Mouse (Mus musculus) brown adipose tissue, adult 24 weeks (tissue): ENCODE data around the gene Duoxa2. TPM values are rescaled to one million over a fixed set of nuclear protein-coding genes. Genes with fewer than 3 reads are reported as not detected.
"Not testable (repeated sequence)": the region's sequence is repeated elsewhere in the genome, so short reads cannot be mapped to it uniquely, and the experiment has no call there.

ENCODE experiments used
- H3K27ac ChIP-seq: fragments of 200-500 bp; replicated peaks from 2 replicates; pipeline ENCODE4 v1.5.1; 2012; ENCODE audit warnings: low read depth, mild to moderate bottlenecking, low read length
- H3K4me1 ChIP-seq: fragments of 200-500 bp; 2 replicates; pipeline ENCODE4 v1.6.1; 2012; ENCODE audit warnings: low read length, mixed read lengths; ENCODE audit not compliant: control insufficient read depth, insufficient read depth, insufficient read length
- H3K4me3 ChIP-seq: fragments of 200-500 bp; 2 replicates; pipeline ENCODE4 v1.5.1; 2012; ENCODE audit warnings: low read depth, mild to moderate bottlenecking, low read length, moderate library complexity; ENCODE audit not compliant: insufficient read depth
- polyA plus RNA-seq: library from polyadenylated mRNA; stranded (reverse); fragments of >200 nt; gene quantifications from 2 replicates; pipeline ENCODE4 v1.2.4, GENCODE M21; 2012; ENCODE audit not compliant: missing spikeins, insufficient read depth, insufficient read length

Duoxa2 gene
- polyA plus RNA-seq, 1 experiment: not detected

DNA sequence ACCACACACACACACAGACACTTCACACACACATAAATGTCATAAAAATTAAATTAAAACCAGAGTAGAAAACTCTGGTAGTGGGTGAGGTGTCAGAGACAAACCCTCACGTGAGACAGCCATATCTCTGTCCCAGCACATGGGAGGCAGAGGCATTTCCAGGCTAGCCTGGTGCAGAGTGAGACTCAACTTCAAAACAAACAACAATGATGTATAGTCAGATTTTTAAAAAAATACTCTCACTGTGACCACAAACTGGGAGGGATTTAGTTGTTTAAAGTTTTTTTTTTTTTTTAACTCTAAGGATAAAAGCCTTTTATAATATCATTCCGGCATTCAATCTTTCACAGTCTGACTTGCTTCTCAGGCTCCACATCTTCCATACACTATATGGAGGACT lies 26.7 kb downstream of the Duoxa2 start:
- H3K27ac ChIP-seq: no peak overlapping the region
- H3K4me1 ChIP-seq: no peaks in the 10 kb centered on the region
- no peak overlapping the region for H3K4me3 ChIP-seq

GRCm38 (mm10) chr2:122327986-122328385 lies 29.3 kb downstream of the Duoxa2 start:
- H3K4me3 ChIP-seq: no peak overlapping the region
- no peaks in the 10 kb centered on the region for H3K4me1 ChIP-seq
- no peak overlapping the region for H3K27ac ChIP-seq

GRCm38 (mm10) chr2:122330317-122330716 lies 31.6 kb downstream of the Duoxa2 start:
- H3K4me1 ChIP-seq, H3K4me3 ChIP-seq, H3K27ac ChIP-seq: not testable (repeated sequence)

- Histone ChIP-seq H3K27ac (no peak overlapping the region), H3K4me1 (no peaks in the 10 kb centered on the region), H3K4me3 (no peak overlapping the region)
These were observed 33.5 kb downstream of the Duoxa2 start for GRCm38 (mm10) chr2:122332222-122332621.

DNA sequence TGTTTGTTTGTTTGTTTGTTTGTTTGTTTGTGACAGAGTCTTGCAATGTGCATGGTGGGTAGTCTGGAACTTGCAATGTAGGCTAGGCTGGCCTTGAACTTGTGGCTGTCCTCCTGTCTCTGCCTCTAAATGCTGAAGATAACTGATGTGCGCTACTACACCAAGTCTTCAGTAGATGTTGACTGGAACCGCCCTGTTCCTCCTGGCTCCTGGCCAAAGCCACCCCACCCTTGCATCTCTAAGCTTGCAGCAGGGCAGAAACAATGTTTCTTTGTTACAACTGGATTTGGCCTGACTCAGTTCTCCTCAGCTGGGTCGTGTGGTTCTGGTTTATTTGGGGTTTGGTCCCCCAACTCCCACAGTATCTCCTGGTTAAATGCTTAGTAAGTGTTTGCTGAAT lies 35.5 kb downstream of the Duoxa2 start:
- Histone ChIP-seq H3K4me3 (no peak overlapping the region), H3K27ac (no peak overlapping the region), H3K4me1 (no peaks in the 10 kb centered on the region)

DNA sequence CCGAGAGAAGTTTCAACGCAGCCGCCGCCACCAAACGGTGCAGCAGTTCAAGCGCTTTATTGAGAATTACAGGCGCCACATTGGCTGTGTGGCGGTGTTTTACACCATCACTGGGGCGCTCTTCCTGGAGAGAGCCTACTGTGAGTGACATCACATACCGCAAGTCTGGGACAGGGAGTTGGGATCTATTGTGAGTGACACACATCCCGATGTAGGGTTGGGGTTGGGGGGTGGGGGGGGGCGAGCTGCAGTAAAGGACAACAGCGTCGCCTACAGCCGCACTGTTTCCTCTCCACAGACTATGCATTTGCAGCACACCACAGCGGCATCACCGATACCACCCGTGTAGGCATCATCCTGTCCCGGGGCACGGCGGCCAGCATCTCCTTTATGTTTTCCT lies 38.6 kb downstream of the Duoxa2 start:
- H3K27ac ChIP-seq: no peak overlapping the region
- no peaks in the 10 kb centered on the region for H3K4me1 ChIP-seq
- no peak overlapping the region for H3K4me3 ChIP-seq

GRCm38 (mm10) chr2:122345106-122345893 lies 46.6 kb downstream of the Duoxa2 start:
- Histone ChIP-seq H3K4me1 (0 out of 2 replicates have a peak, but pooled peaks cover 2% of the 10 kb centered on the region), H3K4me3 (no peak overlapping the region), H3K27ac (no peak overlapping the region)

- H3K4me1 ChIP-seq, H3K4me3 ChIP-seq, H3K27ac ChIP-seq: not testable (repeated sequence)
These were observed 47.5 kb downstream of the Duoxa2 start for GRCm38 (mm10) chr2:122346164-122346563.

DNA sequence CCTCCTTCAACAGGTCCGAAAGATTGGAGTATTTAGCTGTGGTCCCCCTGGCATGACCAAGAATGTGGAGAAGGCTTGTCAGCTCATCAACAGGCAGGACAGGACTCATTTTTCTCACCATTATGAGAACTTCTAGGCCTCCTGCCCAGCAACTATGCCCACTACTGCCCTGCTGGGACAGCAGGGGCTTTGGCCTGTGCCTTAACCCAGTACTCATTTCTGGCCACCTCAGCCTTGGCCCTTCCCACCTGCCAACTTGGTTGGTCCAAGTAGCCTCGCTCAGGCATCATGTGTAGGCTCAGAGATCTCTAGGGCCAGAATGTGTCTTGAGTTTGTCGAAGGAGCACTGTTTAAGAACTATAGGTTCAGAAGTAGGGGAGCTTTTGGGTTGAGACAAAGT lies 48.6 kb downstream of the Duoxa2 start:
- H3K27ac ChIP-seq: no peak overlapping the region
- 0 out of 2 replicates have a peak, but pooled peaks cover 2% of the 10 kb centered on the region for H3K4me1 ChIP-seq
- no peak overlapping the region for H3K4me3 ChIP-seq

DNA sequence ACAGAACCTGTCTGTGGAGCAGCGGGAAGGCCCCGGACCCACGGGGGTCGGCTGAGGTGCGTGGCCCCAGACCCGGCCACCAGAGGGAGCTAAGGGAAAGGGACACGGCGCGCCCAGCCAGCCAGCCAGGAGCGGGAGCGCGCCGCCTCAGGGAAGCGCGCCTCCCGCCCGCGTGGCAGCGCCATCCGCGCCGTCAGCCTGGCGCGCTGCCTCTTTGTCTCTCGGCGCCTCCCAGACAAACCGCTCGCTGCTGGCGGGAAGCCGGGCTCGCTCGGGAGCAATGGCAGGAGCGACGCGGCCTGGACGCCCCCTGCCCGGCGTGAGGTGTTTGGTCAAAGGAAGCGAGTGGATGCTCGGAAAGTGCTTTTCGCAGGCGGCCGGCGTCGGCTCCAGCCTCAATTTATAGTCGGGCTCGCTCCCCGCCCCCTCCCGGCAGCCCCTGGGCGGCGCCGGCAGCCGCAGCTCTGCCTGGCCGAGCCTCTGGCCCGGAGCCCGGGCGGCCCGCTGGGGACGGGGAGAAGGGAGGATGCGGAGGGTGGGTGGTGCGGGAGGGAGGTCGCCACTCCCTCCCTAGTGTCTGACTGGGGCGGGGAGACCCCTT lies 49.9 kb downstream of the Duoxa2 start:
- 0 out of 2 replicates have a peak, but pooled peaks cover 2% of the 10 kb centered on the region for H3K4me1 ChIP-seq

DNA sequence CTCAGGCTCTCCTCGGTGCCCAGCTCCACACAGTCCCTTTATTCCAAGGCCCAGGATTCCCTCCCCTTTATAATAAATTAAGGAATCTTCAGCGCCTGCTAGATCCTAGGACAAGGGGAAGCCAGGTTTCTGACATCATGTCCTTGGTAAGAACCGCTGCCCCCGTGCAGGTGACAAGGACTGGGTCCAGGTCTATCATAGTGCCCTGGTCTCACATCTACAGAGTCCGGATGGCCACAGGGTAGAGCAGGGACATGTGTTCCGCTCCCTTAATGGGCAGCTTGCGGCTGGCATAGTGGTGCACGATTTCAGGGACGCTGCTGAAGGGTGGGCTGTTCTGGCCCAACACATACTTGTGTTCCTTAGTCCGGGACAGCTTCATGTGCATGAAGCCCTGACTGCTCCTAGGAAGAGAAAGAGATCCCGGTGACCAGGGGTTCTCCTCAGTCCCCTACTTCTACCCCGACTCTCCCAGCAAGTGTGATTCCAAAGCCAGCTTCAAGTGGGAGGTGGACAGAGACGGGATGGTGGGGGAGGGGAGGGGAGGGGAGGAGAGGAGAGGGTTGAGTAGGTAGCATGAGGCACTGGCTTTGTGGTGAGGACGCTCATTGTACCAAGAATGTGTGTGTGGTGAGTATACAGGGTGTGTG lies 50.6 kb downstream of the Duoxa2 start:
- Histone ChIP-seq H3K27ac (peak overlapping the region; percentile 36), H3K4me3 (peak overlapping the region; percentile 81), H3K4me1 (0 out of 2 replicates have a peak, but pooled peaks cover 2% of the 10 kb centered on the region)

More for the DNA sequence above, 49.9 kb downstream of the Duoxa2 start:
- peak overlapping the region; percentile 81 for H3K27ac ChIP-seq
- H3K4me3 ChIP-seq: peak overlapping the region; percentile 81

- no peak overlapping the region for H3K4me3 ChIP-seq
- H3K27ac ChIP-seq: no peak overlapping the region
- 0 out of 2 replicates have a peak, but pooled peaks cover 2% of the 10 kb centered on the region for H3K4me1 ChIP-seq
These were observed 52.6 kb downstream of the Duoxa2 start for GRCm38 (mm10) chr2:122351156-122351930.

DNA sequence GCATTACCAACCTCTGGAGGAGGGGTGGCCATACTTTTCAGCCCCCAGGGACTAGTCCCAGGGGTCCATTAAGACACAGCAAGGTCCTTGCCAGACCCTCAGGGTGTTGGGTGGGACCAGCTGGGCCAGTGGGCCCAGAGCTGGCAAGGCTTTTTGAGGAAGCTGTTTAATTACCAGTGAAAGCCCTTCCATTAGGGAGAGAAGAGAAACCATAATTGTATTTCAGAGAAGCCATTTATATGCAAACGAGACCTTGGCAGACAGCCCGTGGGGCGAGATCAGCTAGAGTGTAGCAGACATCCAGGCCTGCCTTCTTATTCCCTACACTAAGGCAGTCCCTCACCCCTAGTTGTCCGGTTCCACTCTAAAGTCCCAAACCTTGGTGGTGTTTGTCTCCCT lies 53.2 kb downstream of the Duoxa2 start:
- Histone ChIP-seq H3K4me1 (0 out of 2 replicates have a peak, but pooled peaks cover 2% of the 10 kb centered on the region), H3K27ac (no peak overlapping the region), H3K4me3 (no peak overlapping the region)
